Mouse (Mus musculus) kidney, postnatal 0 days (tissue): ENCODE data around the gene Kcna2. TPM values are rescaled to one million over a fixed set of nuclear protein-coding genes. Genes with fewer than 3 reads are reported as not detected.
A peak's percentile ranks its signal among the peaks of the same experiment; 100 is the strongest.

ENCODE experiments used
- ATAC-seq: fragments of 200-750 bp; cut with Nextera tagmentation; replicated peaks from 2 replicates; pipeline ENCODE4 v1.8.0; 2017; ENCODE audit warnings: low read depth, moderate number of reproducible peaks, moderate TSS enrichment, moderate library complexity; ENCODE audit not compliant: low FRiP score
- DNase-seq: peaks from one replicate; pipeline ENCODE4 v3.0.0-alpha.2; 2016; ENCODE audit warnings: low spot score
- H3K27ac ChIP-seq: fragments of 300-500 bp; sonication (generic); 2 replicates; pipeline ENCODE4 v1.5.1; 2014; ENCODE audit warnings: mild to moderate bottlenecking
- H3K27me3 ChIP-seq: fragments of 300-500 bp; sonication (generic); 2 replicates; pipeline ENCODE4 v1.6.1; 2014; ENCODE audit warnings: low read length, mixed read lengths; ENCODE audit not compliant: insufficient read depth
- H3K36me3 ChIP-seq: fragments of 300-500 bp; sonication (generic); 2 replicates; pipeline ENCODE4 v1.6.1; 2014; ENCODE audit warnings: low read length, mixed read lengths; ENCODE audit not compliant: insufficient read depth
- H3K4me1 ChIP-seq: fragments of 300-500 bp; sonication (generic); replicated peaks from 2 replicates; pipeline ENCODE4 v1.6.1; 2014; ENCODE audit warnings: antibody characterized with exemption, low read length, mixed read lengths; ENCODE audit not compliant: insufficient read depth
- H3K4me2 ChIP-seq: fragments of 300-500 bp; sonication (generic); 2 replicates; pipeline ENCODE4 v1.6.1; 2014; ENCODE audit warnings: mild to moderate bottlenecking, low read length, moderate library complexity, mixed read lengths
- H3K4me3 ChIP-seq: fragments of 300-500 bp; sonication (generic); replicated peaks from 2 replicates; pipeline ENCODE4 v1.5.1; 2014; ENCODE audit warnings: low read depth, low read length
- H3K9ac ChIP-seq: fragments of 300-500 bp; sonication (generic); 2 replicates; pipeline ENCODE4 v1.6.1; 2014; ENCODE audit warnings: low read depth, low read length
- H3K9me3 ChIP-seq: fragments of 300-500 bp; sonication (generic); replicated peaks from 2 replicates; pipeline ENCODE4 v1.6.1; 2016; ENCODE audit warnings: low read length, inconsistent platforms, mixed read lengths
- CTCF ChIP-seq: IDR thresholded peaks from 2 replicates; pipeline ENCODE4 v1.5.1; 2016; ENCODE audit warnings: antibody characterized with exemption, low read depth, mild to moderate bottlenecking, moderate library complexity
- whole genome bisulfite sequencing: fragments of 180-500 bp; shearing (Covaris S2); extraction: QIAGEN DNeasy Blood & Tissue Kit; methylation state at CpG from one replicate; pipeline ENCODE4 v1.1.7; 2014; 5-methylcytosine and 5-hydroxymethylcytosine counted together
- polyA plus RNA-seq: library from polyadenylated mRNA; unstranded; fragments of >200 nt; fragmentation: Nextera tagmentation; extraction: Ambion mirVana; gene quantifications from 2 replicates; pipeline ENCODE4 v1.2.1, GENCODE M21; 2015

Kcna2 gene
- polyA plus RNA-seq, 1 experiment from 2014 or later = 0.03 TPM

DNA sequence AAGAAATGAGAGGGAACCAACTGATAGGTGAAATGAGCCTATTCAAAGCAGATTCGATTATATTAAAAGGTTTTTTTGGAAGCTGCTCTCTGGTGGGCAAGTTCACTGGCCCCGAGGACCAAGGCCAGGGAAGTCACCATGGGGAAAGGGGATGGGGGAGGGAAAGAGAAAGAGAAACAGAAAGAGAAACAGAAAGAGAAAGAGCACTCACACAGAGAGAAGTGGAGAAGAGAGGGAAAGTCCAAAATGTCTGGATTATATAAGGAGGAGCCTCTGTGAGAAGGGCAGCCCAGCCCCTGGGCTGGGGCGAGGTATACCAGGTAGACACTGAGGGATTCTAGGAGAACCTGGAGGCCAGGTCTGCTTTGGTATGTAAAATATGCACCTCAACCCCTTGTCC lies 33.5 kb downstream of the Kcna2 start:
- Histone ChIP-seq H3K36me3 (no peaks in the 10 kb centered on the region), H3K4me1 (no peaks in the 10 kb centered on the region), H3K27ac (no peak overlapping the region), H3K4me2 (no peak overlapping the region), H3K9me3 (no peaks in the 10 kb centered on the region), H3K27me3 (no peaks in the 10 kb centered on the region), H3K9ac (no peak overlapping the region), H3K4me3 (no peak overlapping the region)
- WGBS = 78% methylated on average over 3 of the region's 3 CpGs
- DNase-seq (no peak), ATAC-seq (no peak)
- no peak for TF ChIP-seq CTCF

DNA sequence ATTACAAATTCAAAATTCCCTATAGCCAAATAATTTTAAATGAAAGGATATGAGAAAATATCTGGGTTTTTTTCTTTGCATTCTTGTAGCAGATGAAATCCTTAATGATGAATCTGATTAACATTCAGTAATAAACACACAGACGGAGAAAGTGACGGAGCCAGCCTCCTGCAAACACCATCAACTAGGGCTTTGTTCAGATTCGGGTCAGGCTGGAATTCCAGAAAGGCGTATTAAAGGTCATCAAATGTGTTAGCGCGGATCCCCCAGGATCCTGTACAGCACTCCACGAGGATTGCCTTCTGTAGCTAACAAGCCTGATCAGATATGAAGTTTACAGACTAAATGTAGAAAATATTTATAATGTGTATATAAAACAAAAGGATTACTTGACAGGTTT lies 46.2 kb downstream of the Kcna2 start:
- Histone ChIP-seq H3K9ac (no peak overlapping the region), H3K9me3 (no peaks in the 10 kb centered on the region), H3K4me3 (no peak overlapping the region), H3K36me3 (no peaks in the 10 kb centered on the region), H3K4me2 (no peak overlapping the region), H3K27ac (no peak overlapping the region), H3K4me1 (no peaks in the 10 kb centered on the region), H3K27me3 (no peaks in the 10 kb centered on the region; the same call in 1 of the 2 replicates)
- DNase-seq (no peak), ATAC-seq (no peak)
- WGBS = 78% methylated on average over 7 of the region's 7 CpGs
- no peak for TF ChIP-seq CTCF

DNA sequence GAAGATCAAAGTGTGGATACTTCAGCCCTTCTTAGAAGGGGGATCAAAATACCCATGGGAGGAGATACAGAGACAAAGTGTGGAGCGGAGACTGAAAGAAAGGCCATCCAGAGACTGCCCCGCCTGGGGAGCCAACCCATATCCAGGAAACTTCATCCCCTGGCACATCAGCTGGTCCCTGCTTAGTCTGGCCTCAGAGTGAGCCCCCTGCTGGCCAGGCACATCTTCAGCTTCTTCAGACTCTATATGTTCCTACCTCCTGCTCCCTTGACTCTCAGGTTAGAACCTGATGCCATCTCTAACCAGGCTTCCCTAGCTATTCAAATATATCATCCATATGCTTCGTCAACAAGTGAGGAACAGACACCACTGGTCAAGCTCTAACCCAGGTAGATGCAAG lies 48.1 kb downstream of the Kcna2 start:
- H3K4me1 ChIP-seq = no peaks in the 10 kb centered on the region
- no peak overlapping the region for H3K4me3 ChIP-seq
- DNase-seq (peak; percentile 33), ATAC-seq (no peak)
- H3K9ac ChIP-seq = no peak overlapping the region
- WGBS = 71% methylated on average over 3 of the region's 3 CpGs
- no peak overlapping the region for H3K27ac ChIP-seq
- no peak overlapping the region for H3K4me2 ChIP-seq
- no peaks in the 10 kb centered on the region for H3K27me3 ChIP-seq
- TF ChIP-seq CTCF = peak; percentile 71
- no peaks in the 10 kb centered on the region for H3K36me3 ChIP-seq
- no peaks in the 10 kb centered on the region for H3K9me3 ChIP-seq

DNA sequence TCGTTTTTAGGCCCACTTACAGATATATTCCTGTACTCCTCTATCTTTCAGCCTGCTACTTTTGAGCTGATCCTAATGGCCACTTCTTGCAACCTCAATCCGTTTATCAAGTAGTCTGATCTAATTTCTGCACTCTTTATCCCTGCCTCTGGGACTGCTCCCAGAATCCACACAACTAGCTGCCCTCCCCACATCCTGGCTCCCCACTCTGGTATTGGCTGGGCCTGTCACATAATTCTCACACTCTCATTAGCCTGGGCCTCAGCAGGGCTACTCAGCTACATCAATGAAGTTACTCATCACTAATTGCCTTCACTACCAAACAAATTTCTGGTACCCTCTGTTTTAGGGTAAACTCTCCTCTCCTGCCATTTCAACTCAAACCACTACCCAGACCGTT lies 49.5 kb downstream of the Kcna2 start:
- Histone ChIP-seq H3K4me3 (no peak overlapping the region), H3K4me1 (no peaks in the 10 kb centered on the region), H3K27me3 (no peaks in the 10 kb centered on the region), H3K9me3 (no peaks in the 10 kb centered on the region), H3K36me3 (no peaks in the 10 kb centered on the region), H3K9ac (no peak overlapping the region), H3K4me2 (no peak overlapping the region), H3K27ac (no peak overlapping the region)
- 39% methylated on average over 3 of the region's 3 CpGs for WGBS
- ATAC-seq = no peak
- no peak for DNase-seq
- no peak for TF ChIP-seq CTCF

DNA sequence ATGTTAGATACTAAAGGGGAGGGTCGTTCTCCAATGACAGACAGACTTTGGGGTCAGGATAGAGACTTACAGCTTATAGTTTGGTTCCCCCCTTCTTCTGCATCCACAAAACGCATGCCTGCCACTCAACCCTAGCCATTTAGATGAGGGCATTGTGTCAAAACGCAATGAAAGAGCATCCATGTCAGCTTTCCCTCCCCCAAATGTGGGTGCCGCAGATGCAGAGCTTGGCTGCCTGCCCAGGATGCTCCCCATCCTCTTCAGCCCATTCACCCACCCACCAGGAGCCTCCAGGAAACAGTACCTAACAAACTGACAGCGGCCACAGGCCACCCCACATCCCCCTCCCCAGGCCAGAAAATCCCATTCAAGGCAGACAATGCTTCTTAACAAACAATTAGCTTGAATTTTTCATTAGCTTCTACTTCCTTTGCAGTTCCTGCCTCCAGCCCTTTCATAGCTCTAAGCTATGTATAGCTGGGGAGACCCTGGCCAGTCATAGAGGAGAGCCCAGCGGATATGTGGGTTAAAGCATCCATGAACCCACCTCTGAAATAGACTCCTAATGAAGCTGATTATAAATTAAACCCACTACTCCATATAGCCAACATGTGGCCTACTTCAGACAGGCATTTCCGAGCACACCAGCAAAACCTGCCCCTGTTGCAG lies 50.1 kb downstream of the Kcna2 start:
- Histone ChIP-seq H3K36me3 (no peaks in the 10 kb centered on the region), H3K27ac (no peak overlapping the region), H3K27me3 (no peaks in the 10 kb centered on the region), H3K9ac (no peak overlapping the region), H3K4me3 (no peak overlapping the region), H3K4me1 (no peaks in the 10 kb centered on the region), H3K4me2 (no peak overlapping the region), H3K9me3 (no peaks in the 10 kb centered on the region)
- ATAC-seq (no peak), DNase-seq (no peak)
- no peak for TF ChIP-seq CTCF
- WGBS = 61% methylated on average over 7 of the region's 7 CpGs

DNA sequence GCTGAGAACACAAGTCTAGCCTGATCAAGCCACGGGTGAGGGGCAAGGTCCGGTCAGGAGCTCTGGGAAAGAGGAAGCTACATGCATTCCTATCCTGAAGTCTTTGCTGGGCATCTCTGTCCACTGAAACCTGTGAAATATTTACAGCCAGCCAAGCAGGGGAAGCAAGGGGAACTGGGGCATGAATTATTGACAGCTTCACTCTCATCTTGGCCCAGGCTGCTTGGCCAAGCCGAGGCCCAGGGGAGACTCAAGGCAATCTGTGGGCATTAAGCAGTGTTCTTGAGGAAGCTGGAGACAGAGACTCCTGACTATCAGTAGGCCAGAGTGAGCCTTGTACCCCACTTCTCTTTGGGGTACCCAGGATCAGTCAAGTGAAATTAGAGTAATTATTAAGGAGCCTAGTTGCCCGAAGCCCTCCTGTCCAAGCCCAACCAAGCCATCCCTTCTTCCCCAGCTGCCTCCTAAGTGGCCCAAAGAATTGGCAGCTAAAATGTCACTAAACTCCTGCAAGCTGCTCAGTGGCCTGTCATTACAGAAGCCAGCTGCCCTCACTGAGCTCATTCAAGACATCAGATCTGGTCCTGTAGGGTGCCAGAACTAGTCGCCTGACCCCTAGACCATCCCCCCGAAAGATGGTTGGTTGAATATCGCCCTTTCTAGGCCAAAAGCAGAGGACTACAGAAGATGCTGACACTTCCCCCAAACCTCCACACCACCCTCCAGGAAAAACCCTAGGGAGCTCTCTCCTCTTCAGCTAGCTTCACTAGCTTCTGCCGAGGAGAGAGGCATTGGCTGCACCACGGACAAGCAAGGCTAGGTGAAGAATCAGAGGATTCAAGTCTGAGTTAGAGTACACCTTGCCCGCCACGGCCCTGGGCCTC lies 53.1 kb downstream of the Kcna2 start:
- H3K9me3 ChIP-seq = no peaks in the 10 kb centered on the region
- ATAC-seq (peak; percentile 57), DNase-seq (peak; percentile 15)
- no peak for TF ChIP-seq CTCF
- no peak overlapping the region for H3K27ac ChIP-seq
- no peaks in the 10 kb centered on the region for H3K27me3 ChIP-seq
- H3K9ac ChIP-seq = no peak overlapping the region
- WGBS = 78% methylated on average over 11 of the region's 11 CpGs
- H3K4me2 ChIP-seq = no peak overlapping the region
- no peaks in the 10 kb centered on the region for H3K4me1 ChIP-seq
- H3K36me3 ChIP-seq = no peaks in the 10 kb centered on the region
- H3K4me3 ChIP-seq = no peak overlapping the region
